Mouse (Mus musculus) thymus, postnatal 36 days (tissue): ENCODE results near the gene Gm43302.
"Not testable (repeated sequence)": the region's sequence is repeated elsewhere in the genome, so short reads cannot be mapped to it uniquely, and the experiment has no call there.

ENCODE experiments used
- DNase-seq, 2 experiments: peaks; one replicate each; pipeline ENCODE4 v3.0.0; 2022; ENCODE audit warnings: mixed read lengths in 2 of 2

The Gm43302 gene

DNA sequence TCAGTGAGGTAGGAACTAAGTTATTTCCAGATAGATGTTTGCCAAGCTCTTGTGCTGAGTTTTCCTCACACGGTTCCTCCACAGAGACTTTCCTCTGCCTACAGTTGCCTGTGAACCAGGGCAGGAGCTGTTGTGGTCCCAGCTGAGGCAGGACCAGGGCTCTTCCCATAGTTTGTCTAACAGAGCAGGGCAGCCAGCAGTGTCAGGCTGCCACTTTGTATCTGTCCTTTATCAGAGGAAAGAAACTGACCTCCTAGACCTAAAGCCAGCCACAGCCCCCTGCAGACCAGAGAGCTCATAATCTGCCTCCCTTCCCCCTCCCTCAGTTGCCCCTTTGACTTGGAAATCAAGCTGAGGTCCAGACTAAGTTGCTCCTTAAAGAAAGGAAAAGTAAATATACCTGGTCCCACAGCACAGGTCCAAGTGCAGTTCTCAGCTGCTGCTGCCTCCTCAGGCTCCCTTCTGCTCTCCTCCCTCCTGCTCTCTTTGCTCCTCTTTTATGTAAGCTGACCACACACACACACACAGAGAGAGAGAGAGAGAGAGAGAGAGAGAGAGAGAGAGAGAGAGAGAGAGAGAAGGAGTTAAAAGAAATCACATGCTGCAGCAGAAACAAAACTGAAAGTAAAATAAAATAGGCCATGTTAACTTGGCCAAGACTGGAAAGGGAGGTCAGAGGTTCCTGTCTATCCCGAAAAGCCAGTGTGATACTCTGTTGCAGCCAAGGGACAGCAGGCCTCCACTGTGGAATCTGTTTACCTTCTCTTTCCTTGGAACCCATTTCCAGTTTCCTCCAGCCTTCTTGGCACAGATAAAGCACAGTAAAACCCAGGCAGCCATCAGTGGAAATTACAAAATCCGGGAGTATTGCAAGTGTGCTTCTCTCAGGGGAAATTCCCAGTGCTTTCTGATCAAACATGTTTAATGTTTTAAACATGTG, at the start of gene Gm43302, which contains the start of gene Gbp6:
TSS of gene Gm43302 (minus strand) at position 470 of the 940 bp plus-strand sequence.
TSS of gene Gbp6 (minus strand) at position 473 of the 940 bp plus-strand sequence.
- DNase-seq, result not testable (repeated sequence)

DNA sequence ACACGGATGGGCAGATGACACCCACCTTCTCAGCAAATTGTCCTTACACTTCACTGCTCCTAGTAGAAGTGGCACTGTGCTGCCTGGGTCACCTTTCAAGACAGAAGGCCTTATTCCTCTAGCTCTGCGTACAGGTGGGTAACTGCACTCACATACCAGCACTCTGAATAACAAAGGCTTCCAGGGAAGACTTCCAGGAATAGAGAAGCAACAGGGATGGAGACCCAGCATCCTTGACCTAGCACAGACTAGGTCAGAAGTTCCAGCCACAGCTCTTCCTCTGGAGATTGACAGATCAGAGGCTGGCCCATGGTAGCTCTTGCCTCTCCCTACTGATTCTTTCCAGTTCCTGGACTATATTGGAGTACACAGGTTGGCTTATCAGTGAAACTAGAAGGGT, 47.8 kb upstream of the Gm43302 start:
- DNase-seq, result no peak

DNA sequence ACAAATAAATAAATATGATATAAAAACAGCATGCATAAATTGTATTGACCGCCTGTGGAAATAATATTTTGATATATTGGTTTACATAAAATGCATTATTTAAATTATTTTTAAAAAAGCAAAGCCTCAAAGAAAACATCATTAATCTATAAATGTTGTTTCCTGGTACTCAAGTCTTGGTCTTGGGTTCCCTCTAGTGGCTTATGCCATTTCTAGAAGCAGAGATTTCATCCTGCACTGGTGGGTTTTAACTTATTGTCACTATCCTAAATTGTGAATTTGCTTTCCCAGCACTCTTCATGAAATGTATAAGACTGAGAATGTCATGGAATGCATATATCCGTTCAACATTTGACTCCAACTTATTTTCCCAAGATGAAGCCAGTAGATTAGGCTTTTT, 29.0 kb upstream of the Gm43302 start:
- no peak for DNase-seq

DNA sequence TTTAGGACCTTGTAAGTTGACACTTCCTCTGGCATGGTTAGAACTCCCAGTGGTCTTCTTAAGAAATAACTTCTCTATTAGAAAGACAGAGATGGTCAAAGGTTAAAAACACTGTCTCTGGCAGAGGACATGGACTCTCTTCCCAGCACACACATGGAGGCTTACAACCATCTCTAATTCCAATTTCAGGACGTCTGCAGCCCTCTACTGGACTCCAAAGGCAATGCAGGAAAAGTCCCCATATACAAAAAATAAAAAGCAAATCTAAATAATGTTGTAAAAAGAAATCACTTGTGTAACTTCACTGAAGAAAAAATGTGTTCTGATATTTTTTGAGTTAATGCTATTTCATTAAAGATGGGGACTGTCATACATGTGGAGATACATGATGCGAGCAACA, 17.4 kb upstream of the Gm43302 start:
- DNase-seq, result no peak

DNA sequence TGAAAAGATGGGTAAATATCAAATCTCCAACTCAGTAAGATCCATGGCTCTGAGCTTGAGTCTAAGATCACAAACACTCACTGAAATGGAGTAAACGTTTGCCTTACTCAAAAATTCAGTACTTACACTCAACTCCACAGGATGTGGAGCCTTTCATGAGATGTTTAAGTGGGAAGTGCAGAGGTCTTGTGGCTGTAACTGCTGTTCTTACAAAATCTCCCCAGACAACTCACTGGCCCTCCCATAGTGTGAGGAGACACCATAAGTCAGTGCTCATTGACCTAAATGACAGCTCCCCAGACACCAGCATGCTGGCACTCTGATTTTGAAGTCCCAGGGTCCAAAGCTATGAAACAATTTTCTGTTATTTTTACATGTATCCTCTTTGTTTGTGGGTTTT, 15.7 kb upstream of the Gm43302 start:
- DNase-seq, result not testable (repeated sequence)

DNA sequence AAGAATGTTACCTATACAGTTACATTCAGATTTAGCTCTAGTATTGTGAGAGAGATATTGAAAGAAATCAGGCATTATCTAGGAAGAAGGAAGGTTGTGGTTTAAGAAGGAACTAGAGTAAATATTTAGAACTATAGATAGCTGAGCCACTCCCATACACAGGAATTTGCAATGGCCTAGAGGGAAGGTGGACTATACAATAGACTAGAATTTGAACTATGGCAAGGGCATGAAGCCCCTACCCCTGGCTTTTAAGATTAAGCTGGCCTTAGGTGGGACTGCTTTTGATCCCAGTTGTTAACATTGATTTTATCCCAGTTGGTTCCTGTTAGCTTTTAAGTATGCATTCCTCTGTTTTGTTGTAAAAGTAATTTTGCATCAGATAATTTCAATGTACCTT, 13.5 kb upstream of the Gm43302 start:
- DNase-seq, result not testable (repeated sequence)

DNA sequence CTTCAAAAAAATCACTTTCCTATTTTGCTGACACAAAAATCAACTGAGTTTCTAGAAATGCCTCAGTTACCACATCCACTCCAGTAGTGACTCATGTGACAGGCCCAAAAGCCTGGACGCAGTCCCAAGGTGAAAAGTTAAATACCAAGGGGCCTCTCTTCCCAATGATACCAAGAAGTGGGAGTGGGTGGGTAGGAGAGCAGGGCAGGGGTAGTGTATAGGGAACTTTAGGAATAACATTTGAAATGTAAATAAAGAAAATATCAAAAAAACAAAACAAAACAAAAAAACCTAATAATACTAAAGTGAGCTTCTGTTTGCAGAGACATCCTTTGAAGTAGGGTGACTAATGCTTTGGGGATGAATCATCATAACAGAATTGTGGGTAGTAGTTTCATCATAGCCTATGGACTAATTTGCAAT, 12.7 kb upstream of the Gm43302 start:
- DNase-seq, result no peak

DNA sequence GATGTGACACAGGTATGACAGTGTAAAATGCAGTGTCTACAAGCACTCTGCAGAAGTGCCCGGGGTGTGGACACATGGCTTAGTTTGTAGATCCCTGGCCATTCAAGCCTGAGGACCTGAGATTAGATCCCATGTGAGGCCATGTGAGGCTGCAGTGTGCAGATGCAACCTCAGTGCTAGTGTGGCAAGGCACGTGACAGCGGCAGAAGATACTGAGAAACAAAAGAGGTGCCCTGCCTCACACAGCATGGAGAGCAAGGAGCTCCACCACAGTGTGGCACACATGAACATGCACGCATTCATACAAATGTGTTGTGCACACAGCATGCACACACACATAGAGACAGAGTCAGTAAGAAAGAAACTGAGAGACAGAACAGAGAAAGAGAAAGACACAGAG, 12.2 kb upstream of the Gm43302 start:
- peak; percentile 44 to 54 for DNase-seq

DNA sequence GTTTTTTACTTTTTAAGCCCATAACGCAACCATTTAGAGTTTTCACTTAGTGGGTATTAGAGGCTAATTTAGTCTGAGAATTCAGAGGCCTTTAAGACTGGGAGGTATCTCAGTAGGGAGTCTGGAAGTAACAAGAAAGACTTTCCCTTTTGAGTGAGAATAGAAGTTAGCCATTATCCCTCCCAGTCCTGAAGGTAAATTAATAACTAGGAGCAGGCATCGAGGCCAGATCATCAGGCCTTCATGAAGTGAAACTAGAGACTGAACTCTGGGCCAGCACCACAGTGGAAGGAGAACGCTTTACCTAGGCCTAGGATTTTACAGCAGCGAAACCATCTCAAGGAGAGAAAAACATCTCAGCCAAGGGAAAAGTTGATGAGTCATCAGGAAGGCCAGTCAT, 8.5 kb upstream of the Gm43302 start:
- DNase-seq, result no peak

DNA sequence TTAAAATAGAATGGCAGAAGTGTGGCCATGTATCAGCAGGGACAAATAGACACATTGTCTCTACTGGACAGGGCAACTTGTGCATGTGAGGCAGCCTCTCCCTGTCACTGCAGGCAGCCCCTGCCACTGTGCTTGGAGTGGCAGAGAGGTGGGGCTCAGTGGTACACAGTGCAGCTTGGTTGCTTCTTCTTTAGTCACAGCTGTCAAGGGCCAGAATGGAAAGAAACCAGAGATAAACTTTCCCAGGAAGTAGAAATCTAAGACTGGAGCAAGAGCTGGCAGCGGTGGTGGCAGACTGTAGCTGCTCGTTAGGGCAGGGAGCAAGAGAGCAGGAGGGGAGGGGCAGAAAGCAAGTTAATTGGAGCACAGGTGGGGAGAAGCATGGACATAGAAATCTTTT, 8.0 kb upstream of the Gm43302 start:
- no peak for DNase-seq

DNA sequence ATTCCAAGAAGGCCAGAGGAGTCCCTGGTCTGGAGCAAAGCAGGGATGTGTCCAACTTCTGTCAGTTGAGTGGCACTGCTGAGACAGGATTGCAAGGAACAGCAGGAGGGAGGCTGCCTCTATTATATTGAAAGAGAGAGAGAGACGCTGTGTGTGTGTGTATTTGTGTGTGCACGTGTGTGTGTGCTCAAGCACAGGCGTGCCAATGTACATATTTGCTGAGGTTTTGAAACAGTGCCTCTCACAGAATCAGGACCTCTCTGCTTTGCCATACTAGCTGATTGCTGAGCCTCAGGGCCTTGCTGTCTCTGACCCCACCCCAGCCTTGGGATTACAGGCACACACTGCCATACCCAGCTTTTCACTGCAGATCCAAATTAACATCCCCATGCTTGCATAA, 2.3 kb upstream of the Gm43302 start:
- DNase-seq, result no peak

DNA sequence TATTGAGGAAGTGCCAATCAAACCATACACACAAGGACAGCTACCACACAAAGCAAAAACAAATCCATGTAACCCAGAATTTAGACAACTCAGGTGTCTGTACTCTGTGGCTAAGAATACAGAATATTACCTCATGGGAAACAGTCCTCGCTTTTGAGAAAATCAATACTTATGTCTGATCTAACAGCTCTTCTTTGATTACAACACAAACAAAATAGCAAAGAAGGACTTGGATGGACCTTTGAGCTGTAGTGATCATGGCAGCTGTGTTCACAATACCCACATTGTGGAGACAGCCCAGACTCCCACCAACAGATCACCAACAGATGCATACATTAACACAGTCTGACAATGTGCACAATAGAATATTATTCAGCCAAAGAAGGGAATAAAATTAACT, 1.0 kb downstream of the Gm43302 start:
- no peak for DNase-seq

DNA sequence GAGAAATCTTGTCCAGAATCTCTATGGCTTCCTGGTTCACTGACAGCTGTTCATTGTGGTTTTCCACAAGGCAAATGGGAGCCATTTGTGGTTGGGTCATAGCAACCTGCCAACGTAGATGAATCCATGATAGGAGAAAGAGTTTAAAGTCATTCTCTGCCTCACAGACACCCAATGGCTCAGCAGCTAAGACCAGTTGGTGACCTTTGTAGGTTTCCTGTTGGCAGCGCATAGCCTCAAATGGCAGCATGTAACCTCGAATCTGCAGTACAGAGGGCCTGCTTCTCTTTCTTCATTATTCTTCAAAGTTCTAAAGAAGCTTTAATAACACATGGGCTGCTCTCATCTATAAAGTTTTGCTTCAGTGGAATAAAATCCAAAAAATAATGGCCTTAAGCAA, 2.6 kb downstream of the Gm43302 start:
- DNase-seq, result not testable (repeated sequence)

DNA sequence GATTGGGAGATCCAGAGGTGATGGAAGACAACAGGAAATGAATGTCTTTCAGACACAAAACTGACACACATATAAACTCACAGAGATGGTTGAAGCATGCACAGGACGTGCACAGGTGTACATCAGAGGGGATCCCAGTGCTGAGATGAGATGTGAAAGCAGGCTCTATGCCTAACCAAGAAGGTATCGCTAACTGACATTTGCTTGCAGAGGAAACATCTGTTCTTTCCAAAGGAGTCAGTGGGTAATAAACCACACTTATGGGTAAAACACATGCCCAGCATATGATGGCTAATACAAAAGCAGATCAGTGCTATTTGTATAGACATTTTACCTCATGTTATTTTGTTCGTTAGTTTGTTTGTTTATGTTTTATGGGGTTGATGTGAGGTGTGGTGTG, 32.8 kb downstream of the Gm43302 start:
- DNase-seq, result not testable (repeated sequence)

DNA sequence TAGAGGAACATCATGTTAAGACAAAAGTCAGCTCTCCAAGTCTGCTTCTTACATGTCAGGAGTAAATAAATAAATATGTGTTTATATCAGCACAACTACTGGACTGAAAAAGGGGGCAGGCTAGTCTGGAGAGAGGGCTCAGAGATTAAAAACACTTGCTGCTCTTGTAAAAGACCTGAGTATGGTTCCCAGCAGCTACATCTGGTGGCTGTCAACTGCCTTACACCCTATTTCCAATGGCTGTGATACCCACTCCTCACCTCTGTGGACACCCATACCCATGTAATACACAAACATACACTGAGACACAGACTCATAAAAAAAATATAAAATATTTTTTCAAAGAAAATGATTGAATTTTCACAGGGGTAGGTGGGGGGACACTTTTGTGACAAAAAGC, 41.0 kb downstream of the Gm43302 start:
- peak in 1 of 2 experiments; percentile 28 for DNase-seq

DNA sequence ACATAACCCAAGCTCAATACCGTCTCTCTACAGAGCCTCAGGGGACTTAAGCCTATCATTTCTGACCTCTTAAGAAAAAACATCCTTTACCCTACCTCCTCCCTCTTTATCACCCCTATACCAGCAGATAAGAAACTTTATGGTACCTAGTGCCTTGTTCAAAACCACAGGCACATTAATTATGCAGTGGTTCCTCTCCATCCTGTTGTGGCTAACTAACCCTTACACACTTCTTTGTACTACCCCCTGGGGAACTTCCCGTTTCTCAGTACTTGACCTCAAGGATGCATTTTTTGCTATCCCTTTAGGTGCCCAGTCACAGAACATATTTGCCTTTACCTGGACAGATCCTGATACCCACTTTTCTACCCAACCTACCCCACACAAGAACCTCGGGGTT, 48.8 kb downstream of the Gm43302 start:
- not testable (repeated sequence) for DNase-seq

DNA sequence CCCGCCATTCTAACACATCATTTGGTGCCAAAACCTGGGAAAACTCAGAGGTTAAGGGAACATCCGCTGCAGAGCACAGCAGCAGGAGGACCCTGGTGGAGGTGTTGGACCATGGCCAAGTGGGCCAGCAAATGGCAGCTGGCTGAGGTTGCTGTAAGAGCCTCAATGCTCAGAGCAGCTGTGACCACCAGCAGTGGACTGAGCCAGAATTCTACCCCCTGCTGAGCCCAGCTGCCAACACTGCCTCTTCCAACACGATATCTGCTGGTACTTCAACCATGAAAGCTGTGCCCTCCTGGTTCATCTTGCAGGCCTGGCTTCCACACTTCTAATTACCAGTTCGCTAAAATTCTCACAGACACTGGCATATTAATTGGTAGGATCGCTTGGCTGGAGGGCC, 52.5 kb downstream of the Gm43302 start:
- not testable (repeated sequence) for DNase-seq

DNA sequence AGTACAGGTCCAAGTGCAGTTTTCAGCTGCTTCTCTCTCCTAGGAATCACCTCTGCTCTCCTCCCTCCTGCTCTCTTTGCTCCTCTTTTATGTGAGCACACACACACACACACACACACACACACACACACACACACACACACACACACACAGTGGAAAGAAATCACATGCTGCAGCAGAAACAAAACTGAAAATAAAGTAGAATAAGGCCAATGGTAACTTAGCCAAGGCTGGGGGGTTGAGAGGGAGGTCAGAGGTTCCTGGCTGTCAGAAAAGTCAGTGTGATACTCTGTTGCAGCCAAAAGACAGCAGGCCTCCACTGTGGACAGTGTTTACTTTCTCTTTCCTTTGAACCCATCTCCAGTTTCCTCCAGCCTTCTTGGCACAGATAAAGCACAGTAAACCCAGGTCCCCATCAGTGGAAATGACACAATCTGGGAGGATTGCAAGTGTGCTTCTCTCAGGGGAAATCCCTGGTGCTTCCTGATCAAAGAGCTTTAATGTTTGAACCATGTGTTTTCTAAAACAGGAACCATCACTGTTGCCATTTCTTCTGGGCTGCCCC, 53.9 kb downstream of the Gm43302 start, which contains the start of gene Gbp10:
TSS of gene Gbp10 (minus strand) at position 51 of the 565 bp plus-strand sequence.
- DNase-seq, result not testable (repeated sequence)

DNA sequence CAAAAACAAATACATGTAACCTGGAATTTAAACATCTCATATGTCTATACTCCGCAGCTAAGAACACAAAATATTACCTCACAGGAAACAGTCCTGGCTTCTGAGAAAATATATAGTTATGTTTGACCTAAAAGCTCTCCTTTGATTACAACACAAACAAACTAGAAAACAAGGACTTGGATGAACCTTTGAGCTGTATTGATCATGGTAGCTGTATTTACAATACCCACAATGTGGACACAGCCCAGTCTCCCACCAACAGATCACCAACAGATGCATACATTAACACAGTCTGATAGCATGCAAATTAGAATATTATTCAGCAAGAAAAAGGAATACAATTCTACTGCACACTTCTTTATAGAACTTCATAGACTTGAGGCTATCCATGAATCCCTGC, 55.1 kb downstream of the Gm43302 start:
- DNase-seq, result not testable (repeated sequence)

DNA sequence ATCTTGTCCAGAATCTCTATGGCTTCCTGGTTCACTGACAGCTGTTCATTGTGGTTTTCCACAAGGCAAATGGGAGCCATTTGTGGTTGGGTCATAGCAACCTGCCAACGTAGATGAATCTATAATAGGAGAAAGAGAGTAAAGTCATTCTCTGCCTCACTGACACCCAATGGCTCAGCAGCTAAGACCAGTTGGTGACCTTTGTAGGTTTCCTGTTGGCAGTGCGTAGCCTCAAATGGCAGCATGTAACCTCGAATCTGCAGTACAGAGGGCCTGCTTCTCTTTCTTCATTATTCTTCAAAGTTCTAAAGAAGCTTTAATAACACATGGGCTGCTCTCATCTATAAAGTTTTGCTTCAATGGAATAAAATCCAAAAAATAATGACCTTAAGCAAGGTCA, 57.5 kb downstream of the Gm43302 start:
- not testable (repeated sequence) for DNase-seq

DNA sequence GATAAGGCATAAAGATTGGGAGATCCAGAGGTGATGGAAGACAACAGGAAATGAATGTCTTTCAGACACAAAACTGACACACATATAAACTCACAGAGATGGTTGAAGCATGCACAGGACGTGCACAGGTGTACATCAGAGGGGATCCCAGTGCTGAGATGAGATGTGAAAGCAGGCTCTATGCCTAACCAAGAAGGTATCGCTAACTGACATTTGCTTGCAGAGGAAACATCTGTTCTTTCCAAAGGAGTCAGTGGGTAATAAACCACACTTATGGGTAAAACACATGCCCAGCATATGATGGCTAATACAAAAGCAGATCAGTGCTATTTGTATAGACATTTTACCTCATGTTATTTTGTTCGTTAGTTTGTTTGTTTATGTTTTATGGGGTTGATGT, 84.5 kb downstream of the Gm43302 start:
- not testable (repeated sequence) for DNase-seq

DNA sequence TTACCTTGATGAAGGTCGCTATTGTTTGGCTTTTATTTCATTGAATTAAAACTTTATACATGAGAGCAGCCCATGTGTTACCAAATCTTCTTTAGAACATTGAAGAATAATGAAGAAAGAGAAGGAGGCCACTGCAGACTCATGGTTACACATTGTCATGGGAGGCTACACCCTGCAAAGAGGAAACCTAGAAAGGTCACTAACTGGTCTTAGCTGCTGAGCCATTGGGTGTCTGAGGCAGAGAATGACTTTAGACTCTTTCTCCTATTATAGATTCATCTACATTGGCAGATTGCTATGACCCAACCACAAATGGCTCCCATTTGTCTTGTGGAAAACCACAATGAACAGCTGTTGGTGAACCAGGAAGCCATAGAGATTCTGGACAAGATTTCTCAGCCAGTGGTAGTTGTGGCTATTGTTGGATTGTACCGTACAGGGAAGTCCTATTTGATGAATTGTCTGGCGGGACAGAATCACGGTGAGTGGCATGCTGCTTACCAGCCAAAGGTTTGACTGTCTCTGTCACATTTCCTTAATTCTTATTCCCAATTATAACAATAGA, 92.6 kb downstream of the Gm43302 start:
- DNase-seq, result not testable (repeated sequence)

DNA sequence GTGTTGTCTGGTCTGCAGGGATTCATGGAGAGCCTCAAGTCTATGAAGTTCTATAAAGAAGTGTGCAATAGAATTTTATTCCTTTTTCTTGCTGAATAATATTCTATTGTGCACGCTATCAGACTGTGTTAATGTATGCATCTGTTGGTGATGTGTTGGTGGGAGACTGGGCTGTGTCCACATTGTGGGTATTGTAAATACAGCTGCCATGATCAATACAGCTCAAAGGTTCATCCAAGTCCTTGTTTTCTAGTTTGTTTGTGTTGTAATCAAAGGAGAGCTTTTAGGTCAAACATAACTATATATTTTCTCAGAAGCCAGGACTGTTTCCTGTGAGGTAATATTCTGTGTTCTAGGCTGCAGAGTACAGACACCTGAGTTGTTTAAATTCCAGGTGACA, 94.3 kb downstream of the Gm43302 start:
- not testable (repeated sequence) for DNase-seq
